Mouse (Mus musculus) spleen, adult 12 weeks (tissue): ENCODE data around the gene Gpr137.

Experiments used
- DNase-seq: peaks from one replicate; pipeline ENCODE4 v3.0.0; 2022; ENCODE audit warnings: low spot score

Gpr137 gene

DNA sequence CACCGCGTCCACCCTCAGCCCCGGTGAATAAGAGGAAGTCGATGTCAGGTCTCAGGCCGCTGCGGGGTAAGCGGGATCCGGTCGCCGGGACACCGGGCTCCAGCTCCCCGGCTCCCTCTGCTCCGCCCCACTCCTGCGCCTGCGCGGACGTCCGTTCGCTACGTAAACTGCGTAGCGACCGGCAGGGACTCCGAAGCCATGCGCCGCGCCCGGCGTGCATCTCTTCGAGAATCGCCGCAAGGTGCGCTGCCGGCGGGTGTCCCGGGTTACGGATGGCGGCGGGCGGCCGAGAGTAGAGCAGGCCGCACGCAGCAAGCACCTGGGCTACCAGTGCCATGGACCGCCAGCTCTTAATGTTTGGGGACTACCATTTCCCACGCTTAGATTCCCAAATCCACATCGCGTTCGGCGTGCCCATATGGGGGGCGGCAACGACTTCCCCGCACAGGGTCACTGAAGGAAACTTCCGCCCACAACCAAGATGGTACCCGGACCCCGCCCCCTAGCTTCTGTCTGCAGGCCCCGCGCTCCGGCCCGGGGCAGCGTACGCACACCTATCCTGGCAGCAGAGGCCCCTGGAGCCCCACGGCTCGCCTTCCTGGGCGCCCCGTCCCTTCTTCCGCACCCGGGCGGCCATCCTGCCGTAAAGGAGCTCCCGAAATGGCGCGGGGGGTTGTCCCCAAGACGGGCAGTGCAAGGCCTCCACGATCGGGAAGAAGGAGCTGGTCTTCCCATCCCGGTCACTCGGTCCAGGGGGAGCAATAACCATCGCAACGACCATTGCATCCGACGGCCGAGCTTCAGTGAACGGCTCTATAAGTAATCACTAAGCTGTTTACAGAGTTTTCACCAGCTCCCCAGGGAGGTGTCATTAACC lies 670 bp downstream of the Gpr137 start, which contains the start of gene Bad:
Gene Bad, plus strand, starts transcription at position 490 of the 877 bp plus-strand sequence.
- DNase-seq, result peak; percentile 96

DNA sequence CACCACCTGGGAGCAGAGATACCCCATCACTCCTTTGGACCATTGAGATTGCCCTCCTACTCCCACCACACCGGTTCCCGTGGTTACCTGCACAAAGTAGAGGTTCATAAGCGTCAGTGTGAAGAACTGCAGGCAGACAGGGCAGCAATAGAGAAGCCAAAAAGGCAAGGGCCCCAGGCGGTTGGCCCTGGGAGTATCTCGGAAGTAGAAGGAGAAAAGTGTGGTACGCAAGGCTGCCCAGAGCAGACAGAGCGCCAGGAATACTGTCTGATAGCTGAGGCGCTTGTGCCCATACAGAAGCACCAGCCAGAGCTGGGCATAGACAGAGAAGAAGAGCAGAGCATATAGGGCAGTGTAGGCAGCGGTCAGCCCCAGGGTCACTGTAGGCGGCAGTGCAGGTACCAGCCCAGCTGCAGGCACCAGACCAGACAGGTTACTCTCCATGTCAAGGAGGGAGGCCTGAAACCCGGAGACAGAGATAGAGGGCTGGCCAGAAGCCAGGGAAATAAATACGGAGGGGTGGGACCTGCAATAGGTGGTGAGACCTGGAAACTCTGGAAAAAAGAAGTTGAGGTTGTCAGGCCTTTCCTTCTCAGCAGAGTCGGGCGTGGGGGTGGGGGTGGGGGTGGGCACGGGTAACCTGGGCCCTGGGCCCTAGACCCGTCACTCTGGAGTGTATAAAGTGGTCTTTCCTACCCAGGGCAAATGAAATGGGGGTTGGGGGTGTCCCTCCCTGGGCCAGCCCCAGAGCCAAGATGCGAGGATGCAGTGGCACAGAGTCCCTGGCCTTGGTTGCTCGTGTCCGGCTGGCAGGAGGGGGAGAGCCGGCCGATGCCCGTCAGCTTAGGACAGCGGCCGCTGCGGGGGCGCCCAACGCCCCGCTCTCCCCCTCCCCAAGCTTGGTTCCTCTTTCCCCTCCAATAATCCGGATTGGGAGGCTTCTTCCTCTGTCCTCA lies 1.6 kb downstream of the Gpr137 start:
- DNase-seq, result no peak

DNA sequence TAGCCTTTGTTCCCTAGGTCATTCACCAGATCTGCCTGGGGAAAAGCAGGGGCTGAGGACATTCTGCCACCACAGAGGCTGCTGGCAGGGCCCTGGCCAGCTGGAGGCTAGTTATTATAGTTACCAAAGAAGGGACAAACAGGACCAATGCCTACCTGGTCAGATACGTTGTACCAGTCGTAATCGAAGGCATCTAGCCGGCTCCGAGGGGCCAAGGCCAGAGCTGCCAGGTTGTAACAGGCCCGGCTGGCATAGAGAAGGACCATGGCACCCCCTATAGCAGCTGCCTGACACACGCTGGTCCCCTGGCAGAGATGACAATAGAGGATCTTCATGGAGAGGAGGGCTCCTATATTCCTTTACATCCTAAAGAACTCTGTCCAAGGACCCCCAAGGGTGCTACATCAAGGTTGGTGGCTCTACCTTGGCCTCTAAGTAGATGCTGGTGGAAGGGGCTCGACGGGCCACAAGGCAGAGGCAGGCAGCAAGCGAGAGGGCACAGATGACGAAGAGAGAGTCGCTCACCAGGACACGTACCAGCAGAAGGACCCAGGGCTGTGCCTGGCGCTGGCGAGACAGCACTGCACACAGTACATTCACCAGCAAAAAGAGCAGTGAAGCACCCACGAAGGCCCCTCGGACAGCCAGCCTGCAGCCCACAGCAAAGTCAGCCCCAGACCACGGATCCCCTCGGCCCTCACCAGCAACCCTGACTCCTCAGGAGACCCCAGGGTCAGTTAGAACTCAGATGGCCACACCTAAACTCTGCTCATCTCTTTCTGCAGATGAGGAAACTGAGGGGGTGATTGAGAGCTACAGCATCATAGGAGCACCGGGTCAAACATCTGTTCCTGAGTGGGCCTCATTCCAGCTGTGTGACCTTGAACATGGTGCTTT lies 2.9 kb downstream of the Gpr137 start:
- no peak for DNase-seq

DNA sequence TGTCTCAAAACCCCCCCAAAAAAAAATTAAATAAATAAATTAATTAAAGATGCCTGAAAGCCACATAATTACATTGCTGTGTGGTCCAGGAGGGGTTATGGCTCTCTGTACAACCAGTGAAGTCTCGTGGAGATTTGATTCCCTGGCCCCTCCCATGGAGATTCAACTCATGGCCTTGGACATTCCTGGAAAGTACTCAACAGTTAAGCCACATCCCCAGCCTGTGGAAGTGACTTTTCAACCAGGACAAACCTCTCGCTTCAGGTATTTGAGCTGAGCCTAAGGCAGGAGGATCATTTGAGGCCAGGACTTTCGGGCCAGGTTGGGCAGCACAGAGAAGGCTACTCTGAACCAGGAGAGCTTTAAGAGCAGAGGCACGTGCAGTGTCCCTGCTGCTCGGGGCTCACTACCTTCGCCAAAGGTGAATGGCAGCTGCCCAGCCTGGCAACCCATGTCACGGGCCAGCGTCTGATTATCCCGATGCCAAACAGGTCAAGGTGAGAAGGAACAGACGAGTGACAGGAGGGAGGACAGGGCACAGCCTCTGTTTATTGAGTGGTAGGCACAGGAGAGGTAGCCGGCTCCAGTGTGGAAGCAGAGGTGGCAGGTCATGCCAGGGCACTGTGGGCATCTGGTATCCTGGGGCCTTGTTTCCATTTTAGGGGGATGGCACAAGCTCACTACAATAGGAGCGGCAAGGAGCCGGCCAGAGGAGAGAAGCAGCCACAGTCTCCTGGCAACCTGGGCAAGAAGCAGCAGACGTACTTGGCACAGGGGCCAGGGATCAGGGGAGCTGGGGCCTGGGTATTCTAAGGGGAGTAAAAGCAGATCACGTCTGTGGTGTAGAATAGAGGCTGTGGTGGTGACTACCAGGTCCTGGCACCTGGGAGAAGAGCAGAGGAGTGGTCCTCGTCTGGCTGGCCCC lies 4.5 kb downstream of the Gpr137 start:
- DNase-seq, result no peak

DNA sequence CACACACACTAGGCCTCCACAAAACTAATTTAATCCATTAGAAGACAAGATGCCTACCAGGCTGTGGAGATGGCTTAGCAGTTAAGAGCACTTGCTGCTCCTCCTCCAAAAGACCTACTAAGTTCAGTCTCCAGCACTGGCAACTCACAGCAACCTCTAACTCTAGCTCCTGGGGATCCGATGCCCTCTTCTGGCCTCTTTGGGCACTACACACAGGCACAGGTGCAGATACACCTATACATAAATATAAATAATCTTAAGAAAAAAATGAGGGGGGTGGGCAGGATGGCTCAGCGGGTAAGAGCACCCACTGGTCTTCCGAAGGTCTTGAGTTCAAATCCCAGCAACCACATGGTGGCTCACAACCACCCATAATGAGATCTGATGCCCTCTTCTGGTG lies 6.0 kb downstream of the Gpr137 start:
- DNase-seq, result no peak

DNA sequence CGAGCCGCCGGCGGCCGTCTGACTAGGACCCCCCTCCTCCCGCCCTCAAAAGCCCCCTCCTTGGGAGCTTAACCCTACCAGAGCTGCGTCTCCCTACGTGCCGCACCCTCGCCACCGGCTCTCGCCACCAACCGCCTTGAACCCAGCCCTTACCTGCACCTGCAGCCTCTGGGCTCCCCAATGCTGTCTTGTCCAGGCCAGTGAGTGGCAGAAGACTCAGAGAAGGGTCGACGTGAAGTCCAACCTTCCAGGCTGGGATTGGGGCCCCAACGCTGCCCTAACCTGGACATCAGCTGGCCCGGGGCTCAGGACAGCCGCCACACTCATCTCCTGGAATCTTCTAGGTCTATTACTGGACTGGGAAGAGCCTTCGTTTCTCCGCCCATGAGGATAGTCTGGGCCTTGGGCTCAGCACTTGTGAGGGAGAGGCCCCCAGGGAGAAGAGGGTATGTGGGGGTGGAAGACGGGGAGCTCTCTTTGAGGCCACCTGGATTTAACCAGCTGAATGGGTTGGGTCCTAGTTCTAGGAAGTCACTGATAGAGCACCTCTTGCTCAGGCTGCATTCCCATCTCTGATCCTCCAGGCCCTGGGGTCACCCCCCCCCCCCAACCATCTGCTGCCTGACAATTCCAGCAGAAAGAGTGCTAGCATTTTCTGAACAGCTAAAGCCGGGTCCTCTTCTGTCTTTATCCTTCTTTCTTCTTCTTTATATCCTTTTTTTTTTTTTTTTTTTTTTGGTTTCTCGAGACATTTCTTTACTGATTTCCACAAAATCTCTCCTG lies 7.9 kb downstream of the Gpr137 start, which contains the start of gene Kcnk4:
Gene Kcnk4, minus strand, starts transcription at position 321 of the 783 bp plus-strand sequence.
- no peak for DNase-seq

- no peak for DNase-seq
Observed at GRCm38 (mm10) chr19:6933436-6934194, 8.7 kb downstream of the Gpr137 start.

DNA sequence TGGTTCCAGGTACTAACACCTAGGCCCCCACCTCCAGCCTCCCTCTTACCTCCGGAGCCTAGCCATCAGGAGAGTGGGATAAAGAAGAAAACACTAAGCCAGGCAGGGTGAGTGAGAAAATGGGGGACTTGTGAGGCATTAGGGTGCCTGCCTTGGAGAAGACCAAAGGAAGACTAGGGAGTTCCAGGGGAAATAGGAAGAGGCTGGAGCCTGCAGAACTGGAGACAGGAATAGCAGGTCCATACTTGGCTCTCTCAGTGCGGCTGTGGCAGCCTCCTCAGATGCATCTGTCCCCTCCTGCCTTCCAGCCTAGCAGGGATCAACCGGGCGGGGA lies 9.2 kb downstream of the Gpr137 start:
- no peak for DNase-seq

DNA sequence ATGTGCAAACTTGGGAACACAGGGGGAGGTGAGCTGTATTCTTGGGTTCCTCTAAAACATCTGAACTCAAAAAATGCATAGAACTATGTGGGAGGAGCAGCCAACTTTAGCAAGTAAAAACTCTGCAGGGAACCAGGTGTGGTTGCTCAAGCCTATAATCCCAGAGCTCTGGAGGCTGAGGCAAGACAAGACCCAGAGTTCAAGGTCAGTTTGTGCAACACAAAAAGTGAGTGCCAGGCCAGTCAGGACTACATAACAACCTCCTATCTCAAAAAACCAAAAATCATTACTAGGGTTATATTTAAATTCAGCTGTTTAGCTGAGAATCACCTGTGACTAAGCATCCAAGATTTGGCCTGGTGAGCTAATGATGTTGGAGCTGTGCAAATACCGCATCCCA lies 10.3 kb downstream of the Gpr137 start:
- DNase-seq, result no peak

GRCm38 (mm10) chr19:6931002-6931401 lies 11.3 kb downstream of the Gpr137 start:
- DNase-seq, result no peak

DNA sequence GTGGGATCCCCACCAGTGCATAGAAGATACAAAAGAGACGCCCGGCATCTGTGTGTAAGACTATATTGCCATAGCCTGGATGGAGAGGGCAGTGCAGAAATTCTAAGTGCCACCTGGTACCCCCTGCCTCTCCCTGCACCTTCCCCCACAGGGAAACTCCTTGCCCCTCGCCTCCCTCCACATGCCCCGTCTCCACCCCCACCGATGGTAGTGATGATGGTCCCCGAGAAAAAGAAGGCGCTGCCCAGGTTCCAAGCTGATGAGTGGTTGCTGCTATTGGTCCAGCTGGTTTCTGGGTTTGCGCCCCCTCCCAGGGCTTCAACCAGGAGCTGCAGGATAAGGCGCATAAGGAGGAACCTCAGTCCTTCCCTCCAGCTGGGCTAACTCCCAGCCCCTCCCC lies 14.2 kb downstream of the Gpr137 start:
- no peak for DNase-seq

- DNase-seq, result no peak
Observed at GRCm38 (mm10) chr19:6926559-6927255, 15.6 kb downstream of the Gpr137 start.

DNA sequence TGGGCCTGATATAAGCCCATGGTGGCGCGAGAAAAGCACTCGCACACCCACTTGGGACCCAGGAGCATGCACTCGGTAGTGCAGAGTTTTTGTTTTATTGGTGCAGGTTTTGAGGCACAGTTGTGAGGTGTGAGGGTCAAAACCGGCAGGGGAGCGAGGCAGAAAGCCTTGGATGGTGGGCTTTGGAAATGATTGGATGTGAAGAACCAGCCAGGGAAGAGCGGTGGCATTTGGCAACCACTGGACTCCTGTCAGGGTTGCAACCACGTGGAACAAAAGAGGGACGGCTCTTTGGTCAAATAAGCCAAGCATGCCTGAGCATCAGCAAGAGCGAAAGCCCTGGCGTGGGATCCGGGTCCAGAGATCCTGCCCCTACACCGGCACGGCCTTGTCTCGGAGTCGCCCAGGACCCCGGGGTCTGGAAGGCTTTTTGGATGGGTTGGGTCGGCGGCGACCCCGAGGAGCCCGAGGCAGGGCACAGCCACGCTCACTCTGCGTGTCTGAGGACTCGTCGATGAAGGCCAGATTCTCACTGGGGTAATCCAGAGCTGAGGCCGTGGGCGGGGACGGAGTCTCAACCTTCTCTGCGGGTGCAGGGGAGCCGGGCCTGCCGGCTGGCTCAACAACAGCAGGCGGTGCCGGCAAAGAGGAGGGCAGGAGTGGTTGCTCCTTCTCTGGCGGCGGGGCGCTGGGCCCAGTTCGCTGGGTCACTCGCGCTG lies 16.5 kb downstream of the Gpr137 start:
- no peak for DNase-seq

DNA sequence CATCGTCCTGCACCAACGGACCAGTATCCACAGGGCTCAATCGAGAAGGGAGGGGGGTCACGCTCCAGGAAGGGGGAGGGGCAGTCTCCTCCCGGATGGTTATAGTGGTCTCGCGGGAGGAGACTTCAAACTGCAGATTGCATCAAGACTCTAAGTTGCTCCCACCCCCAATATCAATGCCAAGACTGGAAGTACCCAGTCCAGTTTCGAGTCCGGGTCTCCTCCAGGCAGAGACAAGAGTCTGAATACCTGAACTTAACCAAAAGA lies 17.0 kb downstream of the Gpr137 start, which contains the start of gene Catsperz:
Gene Catsperz, minus strand, starts transcription at position 74 of the 267 bp plus-strand sequence.
- no peak for DNase-seq

DNA sequence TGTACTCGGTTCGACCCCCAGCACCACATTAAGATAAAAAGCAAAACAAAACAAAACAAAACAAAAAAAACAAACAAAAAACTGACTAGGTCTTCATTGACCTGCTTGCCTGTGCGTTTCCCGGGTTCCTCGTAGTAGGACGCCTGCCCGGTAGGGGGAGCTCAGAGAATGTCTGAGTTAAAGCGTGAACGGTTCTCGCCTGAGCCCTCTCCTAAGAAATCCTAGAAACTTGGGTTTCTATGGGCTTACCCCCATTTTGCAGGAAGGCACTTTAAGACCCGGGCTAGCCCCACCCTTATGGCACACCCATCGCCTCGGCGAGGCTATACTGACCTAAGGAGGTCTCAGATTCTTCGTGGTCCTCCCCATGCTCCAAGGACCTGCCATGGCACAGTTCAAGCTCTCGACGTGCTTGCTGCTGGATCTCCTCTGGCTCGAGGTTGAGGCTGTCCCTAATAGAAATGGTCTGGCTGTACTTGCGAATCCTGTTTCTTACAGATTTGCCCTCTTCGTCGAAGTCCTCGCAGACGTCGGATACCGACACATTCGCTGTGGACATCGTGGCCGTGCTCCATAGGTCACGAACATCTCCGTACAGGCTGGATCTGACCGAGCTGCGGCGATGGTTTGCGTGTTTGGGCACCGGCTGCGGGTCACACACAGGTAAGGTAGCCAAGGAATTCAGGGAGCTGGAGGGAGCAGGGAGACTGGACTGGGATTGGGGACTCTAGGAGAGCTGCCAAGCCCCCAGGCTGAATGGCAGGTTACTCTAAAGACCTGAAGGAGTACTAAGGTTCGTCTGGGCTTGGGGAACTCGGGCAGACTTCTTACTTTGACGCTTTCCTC lies 17.6 kb downstream of the Gpr137 start:
- DNase-seq, result peak; percentile 64

- DNase-seq, result no peak
Observed at GRCm38 (mm10) chr19:6922901-6923735, 19.2 kb downstream of the Gpr137 start.
